Mouse (Mus musculus): ENCODE data around the gene Fbn1.

Fbn1 gene

GRCm38 (mm10) chr2:125386221-125386965 is 121.4 kb downstream of the Fbn1 start:
- no peak for DNase-seq

DNA sequence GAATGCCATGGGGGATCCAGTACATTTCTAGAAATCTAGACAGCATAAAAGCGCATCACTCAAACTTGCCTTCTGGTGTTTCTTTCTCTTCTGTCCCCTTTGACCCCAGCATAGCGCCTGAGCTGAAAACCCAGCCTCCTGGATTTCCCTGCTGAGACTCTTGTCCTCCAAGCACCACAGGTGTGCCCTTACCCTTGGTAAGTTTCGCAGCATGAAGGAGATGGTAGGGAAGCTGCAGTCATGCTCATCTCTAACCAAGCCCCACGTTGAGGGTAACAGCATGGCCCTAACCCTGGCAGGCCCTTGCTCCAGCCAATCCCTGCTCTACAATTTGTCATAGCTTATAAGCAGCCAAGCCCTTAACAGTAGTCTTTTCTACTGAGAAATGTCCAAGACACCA is 122.9 kb downstream of the Fbn1 start:
- DNase-seq = no peak

GRCm38 (mm10) chr2:125384415-125384814 is 123.4 kb downstream of the Fbn1 start:
- no peak for DNase-seq

DNA sequence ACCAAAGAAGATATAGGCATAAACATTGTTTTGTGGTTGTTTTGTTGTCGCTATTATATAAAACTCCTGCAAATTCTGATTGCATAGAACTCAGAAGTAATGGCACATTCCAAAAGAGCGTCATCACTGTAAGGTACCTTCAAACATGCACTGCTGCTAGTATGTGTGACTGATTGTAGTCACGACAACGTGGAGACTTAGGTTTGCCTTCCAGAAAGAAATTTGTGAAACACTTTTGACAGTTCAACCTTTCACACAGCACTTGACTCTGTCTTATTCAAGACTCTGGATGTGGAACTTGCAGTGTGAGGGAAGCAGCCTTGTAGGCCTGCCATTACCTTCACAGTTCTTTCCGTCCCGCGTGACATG is 124.5 kb downstream of the Fbn1 start:
- DNase-seq = no peak

- no peak for DNase-seq
Measured at GRCm38 (mm10) chr2:125382613-125383272, 125.0 kb downstream of the Fbn1 start.

DNA sequence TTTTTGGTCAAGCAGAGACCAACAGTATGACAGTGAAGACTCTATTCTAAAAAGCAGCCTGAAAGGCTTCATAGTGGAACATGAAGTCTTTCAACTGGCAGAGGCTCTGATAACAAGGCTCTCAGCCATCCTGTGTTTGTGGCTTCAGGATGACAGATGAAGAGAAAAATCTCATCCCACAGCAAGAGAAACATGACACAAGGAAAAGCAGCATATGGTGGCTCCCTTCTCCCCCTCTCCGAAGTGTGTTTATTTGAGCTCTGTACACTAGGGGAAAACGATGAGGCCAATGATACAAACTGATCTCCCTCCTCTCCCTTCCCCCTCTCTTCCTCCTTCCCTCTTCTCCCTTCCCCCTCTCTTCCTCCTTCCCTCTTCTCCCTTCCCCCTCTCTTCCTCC is 127.7 kb downstream of the Fbn1 start:
- DNase-seq = no peak

- DNase-seq = no peak
Measured at GRCm38 (mm10) chr2:125379206-125379605, 128.6 kb downstream of the Fbn1 start.

- DNase-seq = no peak
Measured at GRCm38 (mm10) chr2:125375926-125376325, 131.9 kb downstream of the Fbn1 start.

GRCm38 (mm10) chr2:125375301-125375700 is 132.5 kb downstream of the Fbn1 start:
- no peak for DNase-seq

DNA sequence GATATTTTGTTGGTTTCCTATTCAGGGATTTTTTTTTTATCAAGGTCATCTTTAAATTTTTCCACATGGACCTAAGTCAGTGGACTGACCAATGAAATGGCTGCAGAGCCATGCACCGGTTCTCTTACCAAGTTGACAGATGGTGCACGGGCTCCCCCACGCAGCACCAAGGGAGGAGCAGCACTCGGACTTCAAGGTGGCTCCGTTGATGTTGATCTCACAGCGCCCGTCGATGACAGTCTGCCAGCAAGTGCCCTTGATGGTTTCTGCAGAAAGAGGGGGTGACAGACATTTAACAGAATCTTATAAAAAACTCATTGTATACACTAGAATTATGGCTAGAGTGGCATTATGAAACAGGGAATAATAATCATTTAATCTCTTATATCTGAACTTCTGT is 138.1 kb downstream of the Fbn1 start:
- DNase-seq = no peak

- DNase-seq = no peak
Measured at GRCm38 (mm10) chr2:125368616-125369015, 139.2 kb downstream of the Fbn1 start.

GRCm38 (mm10) chr2:125361661-125362060 is 146.1 kb downstream of the Fbn1 start:
- DNase-seq = no peak

DNA sequence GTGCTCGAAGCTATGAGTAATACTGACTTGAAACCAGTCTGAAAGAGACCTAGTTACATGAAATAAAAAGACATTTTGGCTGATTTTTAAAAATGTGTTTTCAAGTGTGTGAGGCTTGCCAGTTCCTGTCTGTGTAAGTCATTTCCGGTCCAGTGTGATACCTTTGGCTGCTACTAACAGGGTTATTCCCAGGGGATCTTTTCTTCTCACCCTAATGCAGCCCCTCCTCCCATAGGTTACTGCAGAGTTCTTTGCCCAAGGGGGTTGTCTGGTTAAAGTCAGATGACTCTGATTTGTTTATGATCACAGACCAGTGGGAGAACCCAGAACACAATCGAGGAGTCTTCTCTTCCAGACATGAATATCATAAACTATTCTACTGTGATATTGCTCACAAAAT is 151.3 kb downstream of the Fbn1 start:
- DNase-seq = no peak

DNA sequence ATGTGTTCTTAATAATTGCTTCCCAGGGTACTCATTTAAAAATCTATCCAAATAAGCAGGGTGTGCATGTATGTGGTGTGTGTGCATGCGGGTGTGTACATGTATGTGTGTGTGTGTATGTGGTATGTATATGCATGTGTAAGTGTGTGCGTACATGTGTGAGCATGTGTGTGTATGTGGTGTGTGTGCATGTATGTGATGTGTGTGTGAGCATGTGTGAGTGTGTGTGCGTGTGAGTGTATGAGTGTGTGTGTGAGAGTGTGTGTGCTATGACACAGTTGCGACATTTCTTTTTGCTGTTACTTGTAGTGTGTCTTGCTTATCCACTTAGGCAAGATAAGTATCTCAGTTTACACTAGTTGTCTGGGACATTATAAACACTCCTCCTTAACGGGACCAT is 151.7 kb downstream of the Fbn1 start:
- DNase-seq = no peak

DNA sequence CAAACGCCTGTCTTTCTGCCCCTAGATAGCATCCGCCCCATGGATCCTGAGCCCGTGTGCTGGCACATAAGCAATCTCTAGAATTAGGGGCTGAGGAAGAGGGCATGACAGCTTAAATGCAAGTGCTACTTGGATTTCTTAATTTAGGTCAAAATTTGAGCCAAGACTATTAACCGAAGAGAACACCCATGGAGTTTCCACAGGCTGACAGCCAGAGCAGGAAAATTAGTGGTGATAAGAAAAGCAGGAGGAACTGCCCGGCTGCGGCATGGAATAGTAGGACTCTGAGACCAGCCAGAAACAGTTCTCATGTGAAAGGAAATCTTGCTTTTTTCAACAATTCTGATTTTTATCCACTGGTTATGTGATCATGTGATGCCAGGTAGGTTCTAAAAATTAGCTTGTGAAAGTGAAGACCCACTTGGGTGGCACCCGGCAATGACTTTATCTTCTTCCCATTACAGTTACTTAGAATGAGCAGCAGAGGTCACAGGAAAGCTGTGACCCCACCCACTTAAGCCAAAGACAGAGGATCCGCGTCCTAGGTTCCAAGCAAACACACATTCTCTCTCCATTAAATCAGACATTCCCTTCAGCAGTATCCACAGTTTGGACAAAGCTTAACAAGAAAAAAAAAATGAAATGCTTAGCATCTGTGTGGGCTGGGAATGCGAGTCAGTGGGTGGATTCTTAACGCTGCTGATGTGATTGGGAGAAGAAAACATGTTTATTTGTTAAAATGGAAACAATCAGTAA is 152.4 kb downstream of the Fbn1 start:
- DNase-seq = no peak

- DNase-seq = no peak
Measured at GRCm38 (mm10) chr2:125354587-125354986, 153.2 kb downstream of the Fbn1 start.

GRCm38 (mm10) chr2:125349144-125349543 is 158.6 kb downstream of the Fbn1 start:
- no peak for DNase-seq

- DNase-seq = no peak
Measured at GRCm38 (mm10) chr2:125342181-125342950, 165.4 kb downstream of the Fbn1 start.

DNA sequence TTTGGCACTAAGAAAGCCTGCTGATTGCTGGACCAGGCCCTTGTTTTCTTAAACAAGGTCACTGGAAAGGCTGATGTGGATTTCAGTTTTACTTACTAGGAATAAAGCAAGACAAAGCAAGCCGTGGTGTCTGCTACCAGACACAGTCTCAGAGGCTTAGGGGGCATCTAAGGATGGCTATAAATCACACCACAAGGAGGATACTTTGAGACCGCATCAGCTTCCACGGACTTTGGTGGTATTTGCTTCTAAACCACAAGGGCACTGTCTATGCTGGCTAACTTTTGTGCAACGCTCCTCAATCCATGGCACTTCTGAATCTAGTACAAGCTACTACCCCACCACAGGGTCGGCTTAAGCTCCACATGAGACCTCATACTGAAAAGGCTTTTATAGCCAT is 167.4 kb downstream of the Fbn1 start:
- no peak for DNase-seq

GRCm38 (mm10) chr2:125337239-125337638 is 170.6 kb downstream of the Fbn1 start:
- no peak for DNase-seq

DNA sequence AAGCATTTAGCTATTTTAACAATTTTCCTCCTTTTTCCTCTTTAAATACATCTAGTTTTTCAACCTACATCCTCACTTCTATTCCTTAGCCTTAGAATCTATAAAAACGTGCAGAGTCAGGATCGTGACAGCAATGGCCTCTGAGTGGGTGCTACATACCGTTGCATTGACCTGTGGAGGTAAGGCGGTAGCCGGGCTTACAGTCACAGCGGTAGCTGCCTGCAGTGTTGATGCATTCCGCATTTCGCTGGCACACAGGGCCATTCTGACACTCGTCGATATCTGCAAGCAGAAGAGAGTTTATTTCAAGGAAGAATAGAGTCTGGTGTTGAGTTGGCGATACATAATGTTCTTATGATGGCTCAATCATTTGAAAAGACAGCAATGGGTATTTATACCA is 172.6 kb downstream of the Fbn1 start:
- no peak for DNase-seq

- DNase-seq = no peak
Measured at GRCm38 (mm10) chr2:125334163-125334562, 173.6 kb downstream of the Fbn1 start.

GRCm38 (mm10) chr2:125331581-125331980 is 176.2 kb downstream of the Fbn1 start:
- no peak for DNase-seq

Data from liver (tissue).